Mouse (Mus musculus): ENCODE data around the gene Adam12. TPM values are rescaled to one million over a fixed set of nuclear protein-coding genes. Genes with fewer than 3 reads are reported as not detected.

Adam12 gene
- polyA plus RNA-seq, 2 experiments: 17.0 to 18.1 TPM

- Histone ChIP-seq H3K4me2 (replicated peaks; ENCODE audit: low read depth, low read length, severe bottlenecking) (no peak overlapping the region), H3K9ac (ENCODE audit: low read depth, low read length, severe bottlenecking) (no peak overlapping the region), H3K27ac (replicated peaks; ENCODE audit: low read depth, low read length) (no peak overlapping the region), H3K9me3 (ENCODE audit: control insufficient read depth, low read length) (no peaks in the 10 kb centered on the region), H3K36me3 (ENCODE audit: control insufficient read depth, insufficient read depth, low read length) (no peaks in the 10 kb centered on the region), H3K4me1 (ENCODE audit: control insufficient read depth, insufficient read depth, low read length) (no peaks in the 10 kb centered on the region), H3K4me3 (replicated peaks; ENCODE audit: low read length) (no peak overlapping the region), H3K27me3 (ENCODE audit: control insufficient read depth, insufficient read depth, low read length) (no peaks in the 10 kb centered on the region)
- DNase-seq (ENCODE audit: low spot score) (no peak), ATAC-seq (ENCODE audit: low FRiP score, low read depth) (no peak)
- no peak for TF ChIP-seq POLR2A (IDR thresholded peaks at IDR 0.05; ENCODE audit: borderline replicate concordance, extremely low read depth, insufficient read depth, insufficient read length)
- 94% methylated on average over 6 of the region's 6 CpGs for WGBS
Measured at GRCm38 (mm10) chr7:133862233-133862632, 369.7 kb downstream of the Adam12 start.

DNA sequence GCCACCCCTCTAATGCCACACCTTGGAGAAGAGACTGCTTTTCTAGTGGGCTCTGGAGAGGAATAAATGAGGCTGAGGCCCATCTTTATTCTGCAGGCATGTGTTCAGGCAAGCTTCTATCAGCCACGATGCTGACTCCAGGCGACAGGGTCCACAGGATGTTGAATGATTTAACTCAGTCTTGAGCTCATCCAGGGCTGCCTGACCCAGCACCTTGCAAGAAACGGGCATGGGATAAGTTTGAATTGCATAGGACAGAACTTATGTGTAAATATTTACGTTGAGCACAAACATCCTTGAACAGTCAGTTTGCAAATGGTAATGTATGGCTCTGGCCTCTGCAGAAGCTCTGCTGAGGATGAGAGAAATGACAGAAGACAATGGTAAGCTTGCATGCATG is 372.4 kb downstream of the Adam12 start:
- Histone ChIP-seq H3K9me3 (ENCODE audit: control insufficient read depth, low read length) (no peaks in the 10 kb centered on the region), H3K27me3 (ENCODE audit: control insufficient read depth, insufficient read depth, low read length) (no peaks in the 10 kb centered on the region), H3K4me1 (ENCODE audit: control insufficient read depth, insufficient read depth, low read length) (no peaks in the 10 kb centered on the region), H3K27ac (replicated peaks; ENCODE audit: low read depth, low read length) (no peak overlapping the region), H3K4me2 (replicated peaks; ENCODE audit: low read depth, low read length, severe bottlenecking) (no peak overlapping the region), H3K36me3 (ENCODE audit: control insufficient read depth, insufficient read depth, low read length) (no peaks in the 10 kb centered on the region), H3K9ac (ENCODE audit: low read depth, low read length, severe bottlenecking) (no peak overlapping the region), H3K4me3 (replicated peaks; ENCODE audit: low read length) (no peak overlapping the region)
- no peak for TF ChIP-seq POLR2A (IDR thresholded peaks at IDR 0.05; ENCODE audit: borderline replicate concordance, extremely low read depth, insufficient read depth, insufficient read length)
- WGBS: 69% methylated on average over 4 of the region's 4 CpGs
- ATAC-seq (ENCODE audit: low FRiP score, low read depth) (no peak), DNase-seq (ENCODE audit: low spot score) (no peak)

GRCm38 (mm10) chr7:133858506-133858905 is 373.4 kb downstream of the Adam12 start:
- no peaks in the 10 kb centered on the region for H3K9me3 ChIP-seq (ENCODE audit: control insufficient read depth, low read length)
- no peak overlapping the region for H3K4me2 ChIP-seq (replicated peaks; ENCODE audit: low read depth, low read length, severe bottlenecking)
- no peaks in the 10 kb centered on the region for H3K27me3 ChIP-seq (ENCODE audit: control insufficient read depth, insufficient read depth, low read length)
- DNase-seq (ENCODE audit: low spot score): no peak
- WGBS: 94% methylated on average over 3 of the region's 3 CpGs
- no peak for ATAC-seq (ENCODE audit: low FRiP score, low read depth)
- no peak for TF ChIP-seq POLR2A (IDR thresholded peaks at IDR 0.05; ENCODE audit: borderline replicate concordance, extremely low read depth, insufficient read depth, insufficient read length)
- H3K9ac ChIP-seq (ENCODE audit: low read depth, low read length, severe bottlenecking): no peak overlapping the region
- no peak overlapping the region for H3K4me3 ChIP-seq (replicated peaks; ENCODE audit: low read length)
- H3K27ac ChIP-seq (replicated peaks; ENCODE audit: low read depth, low read length): no peak overlapping the region
- H3K4me1 ChIP-seq (ENCODE audit: control insufficient read depth, insufficient read depth, low read length): no peaks in the 10 kb centered on the region
- H3K36me3 ChIP-seq (ENCODE audit: control insufficient read depth, insufficient read depth, low read length): no peaks in the 10 kb centered on the region

DNA sequence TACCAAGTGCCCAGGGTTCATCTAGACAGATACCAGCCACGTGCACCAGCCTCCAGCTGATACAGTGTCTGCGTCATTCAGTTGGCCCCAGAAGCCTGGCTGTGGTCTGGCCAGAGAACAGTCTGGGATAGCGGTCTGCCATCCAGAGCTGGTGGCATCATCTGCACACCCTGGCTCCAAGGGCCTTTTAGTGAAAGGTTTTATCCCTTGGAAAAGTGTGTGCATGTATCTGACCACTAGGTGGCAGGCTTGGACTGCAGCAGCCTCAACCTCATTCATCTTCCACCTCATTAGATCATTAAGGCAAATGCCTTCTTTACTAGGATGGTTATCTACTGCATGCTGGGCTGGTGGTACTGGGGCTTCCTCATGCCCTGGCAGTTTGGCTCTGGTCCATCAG is 375.7 kb downstream of the Adam12 start:
- H3K9ac ChIP-seq (ENCODE audit: low read depth, low read length, severe bottlenecking): no peak overlapping the region
- H3K27ac ChIP-seq (replicated peaks; ENCODE audit: low read depth, low read length): no peak overlapping the region
- H3K9me3 ChIP-seq (ENCODE audit: control insufficient read depth, low read length): no peaks in the 10 kb centered on the region
- TF ChIP-seq POLR2A (IDR thresholded peaks at IDR 0.05; ENCODE audit: borderline replicate concordance, extremely low read depth, insufficient read depth, insufficient read length): no peak
- H3K4me1 ChIP-seq (ENCODE audit: control insufficient read depth, insufficient read depth, low read length): no peaks in the 10 kb centered on the region
- no peaks in the 10 kb centered on the region for H3K36me3 ChIP-seq (ENCODE audit: control insufficient read depth, insufficient read depth, low read length)
- DNase-seq (ENCODE audit: low spot score) (peak; percentile 84), ATAC-seq (ENCODE audit: low FRiP score, low read depth) (peak; percentile 23; the same call in 1 of the 2 replicates)
- no peak overlapping the region for H3K4me2 ChIP-seq (replicated peaks; ENCODE audit: low read depth, low read length, severe bottlenecking)
- 21% methylated on average over 3 of the region's 3 CpGs for WGBS
- no peak overlapping the region for H3K4me3 ChIP-seq (replicated peaks; ENCODE audit: low read length)
- no peaks in the 10 kb centered on the region for H3K27me3 ChIP-seq (ENCODE audit: control insufficient read depth, insufficient read depth, low read length)

DNA sequence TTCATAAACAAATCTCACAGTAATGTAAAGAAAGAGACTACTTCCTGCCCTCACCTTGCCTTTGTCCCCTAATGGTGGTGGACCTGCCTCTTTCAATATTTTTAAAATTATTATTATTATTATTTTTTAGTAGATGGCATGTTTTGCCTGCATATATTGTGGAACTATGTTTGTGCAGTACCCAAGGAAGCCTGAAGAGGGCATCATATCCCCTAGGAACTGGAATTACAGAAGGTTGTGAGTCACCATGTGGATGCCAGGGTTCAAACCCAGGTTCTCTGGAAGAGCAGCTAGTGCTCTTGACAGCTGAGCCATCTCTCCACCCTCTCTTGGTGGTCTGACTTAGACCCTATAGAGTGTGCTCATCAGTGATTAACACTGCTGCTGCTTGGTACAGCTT is 381.2 kb downstream of the Adam12 start:
- H3K9me3 ChIP-seq (ENCODE audit: control insufficient read depth, low read length): no peaks in the 10 kb centered on the region
- H3K27ac ChIP-seq (replicated peaks; ENCODE audit: low read depth, low read length): no peak overlapping the region
- H3K36me3 ChIP-seq (ENCODE audit: control insufficient read depth, insufficient read depth, low read length): no peaks in the 10 kb centered on the region
- H3K4me1 ChIP-seq (ENCODE audit: control insufficient read depth, insufficient read depth, low read length): no peaks in the 10 kb centered on the region
- ATAC-seq (ENCODE audit: low FRiP score, low read depth) (no peak), DNase-seq (ENCODE audit: low spot score) (no peak)
- H3K27me3 ChIP-seq (ENCODE audit: control insufficient read depth, insufficient read depth, low read length): no peaks in the 10 kb centered on the region
- H3K4me3 ChIP-seq (replicated peaks; ENCODE audit: low read length): no peak overlapping the region
- H3K9ac ChIP-seq (ENCODE audit: low read depth, low read length, severe bottlenecking): no peak overlapping the region
- no peak for TF ChIP-seq POLR2A (IDR thresholded peaks at IDR 0.05; ENCODE audit: borderline replicate concordance, extremely low read depth, insufficient read depth, insufficient read length)
- H3K4me2 ChIP-seq (replicated peaks; ENCODE audit: low read depth, low read length, severe bottlenecking): no peak overlapping the region

GRCm38 (mm10) chr7:133848180-133848579 is 383.8 kb downstream of the Adam12 start:
- DNase-seq (ENCODE audit: low spot score) (no peak), ATAC-seq (ENCODE audit: low FRiP score, low read depth) (no peak)
- Histone ChIP-seq H3K9ac (ENCODE audit: low read depth, low read length, severe bottlenecking) (no peak overlapping the region), H3K4me3 (replicated peaks; ENCODE audit: low read length) (no peak overlapping the region), H3K9me3 (ENCODE audit: control insufficient read depth, low read length) (no peaks in the 10 kb centered on the region), H3K4me1 (ENCODE audit: control insufficient read depth, insufficient read depth, low read length) (no peaks in the 10 kb centered on the region), H3K36me3 (ENCODE audit: control insufficient read depth, insufficient read depth, low read length) (no peaks in the 10 kb centered on the region), H3K4me2 (replicated peaks; ENCODE audit: low read depth, low read length, severe bottlenecking) (no peak overlapping the region), H3K27ac (replicated peaks; ENCODE audit: low read depth, low read length) (no peak overlapping the region), H3K27me3 (ENCODE audit: control insufficient read depth, insufficient read depth, low read length) (no peaks in the 10 kb centered on the region)
- TF ChIP-seq POLR2A (IDR thresholded peaks at IDR 0.05; ENCODE audit: borderline replicate concordance, extremely low read depth, insufficient read depth, insufficient read length): no peak
- 82% methylated on average over 2 of the region's 2 CpGs for WGBS

Measured in limb, embryonic 14.5 days (tissue).